Mouse (Mus musculus) 416B (cell line): ENCODE measurements at regions not wholly inside any gene's neighbourhood (a gene's known extent, or its start where the extent isn't known, plus 50 kb on each side); places are given as distances from the start of the nearest gene placed in this dataset.

Experiments used
- DNase-seq: peaks from one replicate; pipeline ENCODE4 v3.0.0; 2011; ENCODE audit warnings: low read depth

- DNase-seq: no peak
These were observed 88.7 kb upstream of the Hdac4 start for GRCm38 (mm10) chr1:92284155-92284554.

- DNase-seq: no peak
These were observed 81.8 kb upstream of the Hdac4 start for GRCm38 (mm10) chr1:92277199-92277747.

- DNase-seq: peak; percentile 11
These were observed 79.9 kb upstream of the Hdac4 start for GRCm38 (mm10) chr1:92275388-92275787.

- DNase-seq: peak; percentile 10
These were observed 78.3 kb upstream of the Hdac4 start for GRCm38 (mm10) chr1:92273760-92274159.

GRCm38 (mm10) chr1:92271676-92272291 is 76.3 kb upstream of the Hdac4 start:
- DNase-seq: no peak

GRCm38 (mm10) chr1:92270486-92271058 is 75.1 kb upstream of the Hdac4 start:
- DNase-seq: no peak

GRCm38 (mm10) chr1:92269464-92269863 is 74.0 kb upstream of the Hdac4 start:
- no peak for DNase-seq

GRCm38 (mm10) chr1:92264941-92265340 is 69.4 kb upstream of the Hdac4 start:
- no peak for DNase-seq

GRCm38 (mm10) chr1:92259715-92260392 is 64.4 kb upstream of the Hdac4 start:
- no peak for DNase-seq

GRCm38 (mm10) chr1:92258026-92258425 is 62.5 kb upstream of the Hdac4 start:
- DNase-seq: no peak

- no peak for DNase-seq
These were observed 57.6 kb upstream of the Hdac4 start for GRCm38 (mm10) chr1:92253086-92253485.

GRCm38 (mm10) chr1:92250594-92251463 is 55.3 kb upstream of the Hdac4 start:
- DNase-seq: no peak
